Mouse (Mus musculus) bone marrow macrophage, adult 2 months (primary cell): ENCODE measurements around the gene Ccdc151.

Experiments
- CTCF ChIP-seq: IDR thresholded peaks from 2 replicates; pipeline ENCODE4 v1.5.1; 2012; ENCODE audit warnings: low read depth, mild to moderate bottlenecking, low read length, moderate library complexity
- POLR2A ChIP-seq: IDR thresholded peaks from 2 replicates; pipeline ENCODE4 v1.6.1; 2012; ENCODE audit warnings: mild to moderate bottlenecking, low read depth, low read length, borderline replicate concordance

DNA sequence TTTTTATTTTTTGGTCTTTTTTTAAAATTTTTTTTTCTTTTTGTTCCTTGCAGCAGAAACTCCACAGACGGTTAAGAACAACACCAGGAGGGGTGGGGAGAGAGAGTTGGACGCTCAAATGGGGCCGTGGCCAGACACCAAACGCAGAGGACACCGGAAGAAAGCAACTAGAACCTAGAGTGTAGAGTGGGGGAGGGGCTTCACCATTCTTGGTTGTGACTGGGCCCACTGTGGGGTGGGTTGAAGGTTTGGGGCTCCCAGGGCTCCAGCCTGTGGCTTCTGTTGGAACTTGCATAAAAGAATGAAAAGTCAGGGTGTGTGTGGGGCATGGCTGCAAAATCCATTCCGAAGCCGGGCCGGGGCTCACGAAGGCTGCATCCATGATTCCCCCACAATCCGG lies 13.8 kb upstream of the Ccdc151 start:
- TF ChIP-seq CTCF, result no peak
- no peak for TF ChIP-seq POLR2A
